Mouse (Mus musculus) intestine, postnatal 0 days (tissue): Measurements from ENCODE around the gene Pin1. TPM values are rescaled to one million over a fixed set of nuclear protein-coding genes. Genes with fewer than 3 reads are reported as not detected.
A peak's percentile ranks its signal among the peaks of the same experiment; 100 is the strongest.
"Not testable (repeated sequence)": the region's sequence is repeated elsewhere in the genome, so short reads cannot be mapped to it uniquely, and the experiment has no call there.

Experiments
- ATAC-seq: fragments of 200-750 bp; cut with Nextera tagmentation; 2 replicates; pipeline ENCODE4 v1.8.0; 2017; ENCODE audit warnings: mild to moderate bottlenecking, moderate TSS enrichment, moderate library complexity
- H3K27ac ChIP-seq: fragments of 300-500 bp; sonication (generic); 2 replicates; pipeline ENCODE4 v1.5.1; 2014; ENCODE audit warnings: mild to moderate bottlenecking, low read depth, low read length, moderate library complexity
- H3K27me3 ChIP-seq: fragments of 300-500 bp; sonication (generic); replicated peaks from 2 replicates; pipeline ENCODE4 v1.6.1; 2014; ENCODE audit warnings: low read length, mixed read lengths; ENCODE audit not compliant: control insufficient read depth, insufficient read depth
- H3K36me3 ChIP-seq: fragments of 300-500 bp; sonication (generic); 2 replicates; pipeline ENCODE4 v1.6.1; 2014; ENCODE audit warnings: mild to moderate bottlenecking, moderate library complexity; ENCODE audit not compliant: control insufficient read depth, insufficient read depth
- H3K4me1 ChIP-seq: fragments of 300-500 bp; sonication (generic); replicated peaks from 2 replicates; pipeline ENCODE4 v1.6.1; 2014; ENCODE audit warnings: antibody characterized with exemption, low read length, mixed read lengths; ENCODE audit not compliant: control insufficient read depth, insufficient read depth
- H3K4me2 ChIP-seq: fragments of 300-500 bp; sonication (generic); replicated peaks from 2 replicates; pipeline ENCODE4 v1.6.1; 2014; ENCODE audit warnings: low read depth, mild to moderate bottlenecking, moderate library complexity
- H3K4me3 ChIP-seq: fragments of 300-500 bp; sonication (generic); 2 replicates; pipeline ENCODE4 v1.5.1; 2014; ENCODE audit warnings: low read depth, low read length
- H3K9ac ChIP-seq: fragments of 300-500 bp; sonication (generic); 2 replicates; pipeline ENCODE4 v1.6.1; 2014; ENCODE audit warnings: mild to moderate bottlenecking, low read depth, low read length
- H3K9me3 ChIP-seq: fragments of 300-500 bp; sonication (generic); 2 replicates; pipeline ENCODE4 v1.6.1; 2016; ENCODE audit warnings: mixed run types; ENCODE audit not compliant: control insufficient read depth
- CTCF ChIP-seq: sonication (generic); IDR thresholded peaks from 2 replicates; pipeline ENCODE4 v1.5.1; 2016; ENCODE audit warnings: low read depth, mild to moderate bottlenecking, control low read depth, antibody characterized with exemption, moderate library complexity
- WGBS: fragments of 180-500 bp; shearing (Covaris S2); extraction: QIAGEN DNeasy Blood & Tissue Kit; methylation state at CpG from one replicate; pipeline ENCODE4 v1.1.7; 2014; 5-methylcytosine and 5-hydroxymethylcytosine counted together
- polyA plus RNA-seq: library from polyadenylated mRNA; unstranded; fragments of >200 nt; fragmentation: Nextera tagmentation; extraction: Ambion mirVana; gene quantifications from 2 replicates; pipeline ENCODE4 v1.2.1, GENCODE M21; 2015

Gene Pin1
- polyA plus RNA-seq, 1 experiment from 2014 or later: 27.2 TPM

DNA sequence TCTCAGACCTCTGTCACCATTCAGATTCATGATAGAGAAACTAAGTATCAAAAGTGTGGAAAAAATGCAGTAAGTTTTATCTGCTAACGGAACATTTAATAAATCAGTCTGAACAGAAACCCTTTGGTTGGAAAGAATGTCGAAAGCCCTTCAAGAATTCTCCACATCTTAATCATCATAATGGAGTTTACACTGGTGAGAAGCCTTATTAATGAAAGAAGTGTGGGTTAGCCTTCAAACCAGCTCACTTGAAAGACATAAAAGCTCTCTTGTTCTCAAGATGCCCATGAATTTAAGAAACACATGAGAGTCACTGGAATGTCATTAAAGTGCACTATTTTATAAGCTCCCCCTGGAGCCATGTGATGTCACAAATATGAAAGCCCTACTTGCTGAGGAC is 35.2 kb upstream of the Pin1 start:
- H3K9ac ChIP-seq: no peak overlapping the region
- no peak for TF ChIP-seq CTCF
- no peaks in the 10 kb centered on the region for H3K36me3 ChIP-seq
- H3K4me1 ChIP-seq: no peaks in the 10 kb centered on the region
- no peak for ATAC-seq
- H3K27me3 ChIP-seq: no peaks in the 10 kb centered on the region
- 93% methylated on average over 2 of the region's 2 CpGs for WGBS
- H3K27ac ChIP-seq: no peak overlapping the region
- no peak overlapping the region for H3K4me3 ChIP-seq
- no peak overlapping the region for H3K4me2 ChIP-seq
- H3K9me3 ChIP-seq: no peaks in the 10 kb centered on the region

DNA sequence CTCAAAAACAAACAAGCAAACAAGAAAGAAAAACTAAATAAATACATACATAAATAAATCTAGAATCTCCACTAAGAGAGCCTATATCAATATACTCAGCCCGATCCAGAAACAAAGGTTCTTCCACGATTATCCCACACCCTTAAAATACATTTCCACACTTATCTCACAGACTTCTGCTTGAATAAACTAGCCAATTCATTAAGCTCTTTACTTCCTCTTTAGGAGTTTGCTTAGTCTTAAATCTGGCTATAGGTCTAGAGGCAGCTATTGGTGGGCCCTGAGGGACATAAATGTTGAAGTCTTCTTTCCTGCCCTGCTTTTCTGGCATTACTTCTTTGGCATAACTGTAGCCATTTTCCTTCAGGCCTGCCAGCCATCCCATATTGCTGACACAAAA is 20.6 kb upstream of the Pin1 start:
- no peak for ATAC-seq
- Histone ChIP-seq H3K9ac (no peak overlapping the region), H3K9me3 (no peaks in the 10 kb centered on the region), H3K4me1 (no peaks in the 10 kb centered on the region), H3K27ac (no peak overlapping the region), H3K36me3 (no peaks in the 10 kb centered on the region), H3K4me3 (no peak overlapping the region), H3K27me3 (no peaks in the 10 kb centered on the region), H3K4me2 (no peak overlapping the region)
- 92% methylated on average over 2 of the region's 2 CpGs for WGBS
- no peak for TF ChIP-seq CTCF

DNA sequence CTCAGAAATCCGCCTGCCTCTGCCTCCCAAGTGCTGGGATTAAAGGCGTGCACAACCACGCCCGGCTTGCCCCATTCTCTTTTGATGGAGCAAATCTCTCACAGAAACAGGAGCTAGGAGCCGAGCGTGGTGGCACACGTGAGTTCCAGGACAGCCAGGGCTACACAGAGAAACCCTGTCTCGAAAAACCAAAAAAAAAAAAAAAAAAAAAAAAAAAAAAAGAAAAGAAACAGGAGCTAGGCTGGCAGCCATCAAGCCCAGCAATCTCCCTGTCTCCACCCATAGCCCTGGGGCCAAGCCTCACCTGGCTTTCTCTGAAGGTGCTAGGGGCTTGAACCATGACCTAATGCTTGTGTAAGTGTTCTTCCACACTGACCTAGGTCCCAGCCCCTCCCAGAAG is 16.2 kb upstream of the Pin1 start:
- not testable (repeated sequence) for ATAC-seq, H3K9me3 ChIP-seq, H3K9ac ChIP-seq, H3K27ac ChIP-seq, H3K4me2 ChIP-seq, H3K4me1 ChIP-seq, H3K27me3 ChIP-seq, H3K4me3 ChIP-seq
- peaks cover 13% of the 10 kb centered on the region for H3K36me3 ChIP-seq
- WGBS: 93% methylated on average over 7 of the region's 8 CpGs

DNA sequence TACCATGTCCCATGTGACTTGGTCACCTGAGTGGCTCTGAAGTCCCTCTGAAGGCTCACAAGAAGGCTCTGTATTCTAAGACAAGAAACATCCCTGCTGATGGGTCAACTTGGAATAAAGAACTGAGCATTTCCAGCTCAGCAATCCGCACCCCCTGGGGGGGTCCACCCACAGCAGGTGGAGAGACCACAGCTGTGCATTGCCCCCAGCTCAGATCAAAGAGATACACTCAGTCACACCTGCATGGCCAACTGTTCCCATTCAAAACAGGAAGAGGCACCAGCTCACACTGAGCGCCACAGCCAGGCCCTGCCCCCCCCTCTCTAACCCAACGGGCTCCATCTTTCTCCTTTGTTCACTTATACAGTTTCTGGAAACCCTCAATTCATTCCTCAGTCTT is 15.6 kb upstream of the Pin1 start:
- ATAC-seq: no peak
- H3K27me3 ChIP-seq: no peaks in the 10 kb centered on the region
- H3K36me3 ChIP-seq: peaks cover 13% of the 10 kb centered on the region
- no peak overlapping the region for H3K9ac ChIP-seq
- H3K4me1 ChIP-seq: no peaks in the 10 kb centered on the region
- 90% methylated on average over 3 of the region's 3 CpGs for WGBS
- no peaks in the 10 kb centered on the region for H3K9me3 ChIP-seq
- no peak overlapping the region for H3K27ac ChIP-seq
- H3K4me2 ChIP-seq: no peak overlapping the region
- TF ChIP-seq CTCF: no peak
- H3K4me3 ChIP-seq: no peak overlapping the region

DNA sequence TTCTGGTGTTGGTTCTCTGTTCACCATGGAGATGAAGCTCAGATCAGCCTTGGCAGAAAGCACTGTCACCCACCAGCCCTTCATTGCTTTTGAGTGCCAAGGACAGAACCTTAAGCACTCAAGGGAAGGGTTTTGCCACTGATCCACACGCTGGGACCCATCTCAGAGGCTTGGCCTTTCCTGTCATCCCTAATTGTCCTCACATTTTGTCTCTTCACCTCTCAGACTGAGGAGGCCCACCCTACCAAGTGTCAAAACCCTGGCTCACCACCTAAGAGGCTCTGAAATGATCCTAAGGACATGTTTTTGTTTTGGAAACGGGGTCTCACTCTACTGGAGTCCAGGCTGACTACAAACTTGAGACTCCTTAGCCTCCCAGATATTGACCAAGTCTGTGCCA is 15.1 kb upstream of the Pin1 start:
- ATAC-seq: no peak
- Histone ChIP-seq H3K27me3 (no peaks in the 10 kb centered on the region), H3K4me1 (no peaks in the 10 kb centered on the region), H3K4me3 (no peak overlapping the region), H3K36me3 (peaks cover 13% of the 10 kb centered on the region), H3K9me3 (no peaks in the 10 kb centered on the region), H3K4me2 (no peak overlapping the region), H3K27ac (no peak overlapping the region), H3K9ac (no peak overlapping the region)
- 78% methylated on average over 2 of the region's 2 CpGs for WGBS
- TF ChIP-seq CTCF: no peak

DNA sequence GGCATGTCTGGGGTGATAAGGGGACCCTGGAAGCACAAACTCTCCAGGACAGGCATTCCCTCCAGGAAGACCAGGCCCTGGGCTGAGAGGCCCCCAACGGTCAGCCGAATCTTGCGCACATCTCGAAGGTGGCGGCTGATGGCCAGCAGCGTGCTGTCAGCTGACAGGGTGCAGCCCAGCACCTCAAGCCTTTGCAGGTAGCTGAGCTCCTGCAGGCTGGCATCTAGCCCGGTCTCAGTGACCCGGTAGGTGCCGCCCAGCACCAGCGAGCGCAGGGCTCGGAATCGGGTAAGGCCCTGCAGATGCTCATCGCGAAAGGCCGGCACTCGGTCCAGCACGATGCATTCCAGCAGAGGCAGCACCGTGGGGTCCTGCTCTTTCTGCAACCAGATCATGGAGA is 13.3 kb upstream of the Pin1 start:
- no peak overlapping the region for H3K4me3 ChIP-seq
- H3K4me2 ChIP-seq: no peak overlapping the region
- no peak for TF ChIP-seq CTCF
- H3K36me3 ChIP-seq: peaks cover 13% of the 10 kb centered on the region
- no peak for ATAC-seq
- 0 out of 2 replicates have a peak overlapping the region, but pooled peaks have one; percentile 15 for H3K27ac ChIP-seq
- WGBS: 96% methylated on average over 19 of the region's 19 CpGs
- H3K9ac ChIP-seq: no peak overlapping the region
- H3K9me3 ChIP-seq: no peaks in the 10 kb centered on the region
- H3K4me1 ChIP-seq: no peaks in the 10 kb centered on the region
- no peaks in the 10 kb centered on the region for H3K27me3 ChIP-seq

DNA sequence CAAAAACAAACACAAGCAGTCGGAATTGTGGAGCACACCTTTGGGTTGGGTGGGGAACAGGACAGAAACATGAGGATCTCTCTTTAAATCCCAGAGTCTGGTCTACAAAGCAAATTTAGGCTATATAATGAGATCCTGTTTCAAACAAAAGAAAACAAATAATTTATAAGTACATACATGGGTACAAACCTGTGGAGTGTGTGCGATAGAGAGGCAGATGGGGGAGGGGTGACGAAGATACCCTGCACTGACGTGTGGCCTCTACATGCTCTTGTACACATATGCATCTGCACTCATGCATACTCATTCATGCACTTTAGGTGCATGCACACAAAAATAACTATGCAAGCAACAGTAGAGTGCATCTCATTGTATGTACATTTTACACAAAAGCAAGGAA is 12.4 kb upstream of the Pin1 start:
- no peak for TF ChIP-seq CTCF
- Histone ChIP-seq H3K4me1 (no peaks in the 10 kb centered on the region), H3K36me3 (peaks cover 13% of the 10 kb centered on the region), H3K4me2 (no peak overlapping the region), H3K9me3 (no peaks in the 10 kb centered on the region), H3K4me3 (no peak overlapping the region), H3K27me3 (no peaks in the 10 kb centered on the region), H3K27ac (no peak overlapping the region), H3K9ac (no peak overlapping the region)
- ATAC-seq: no peak
- WGBS: 87% methylated on average over 4 of the region's 4 CpGs
